Mouse (Mus musculus) lung, embryonic 14.5 days (tissue): ENCODE measurements at regions not wholly inside any gene's neighbourhood (a gene's known extent, or its start where the extent isn't known, plus 50 kb on each side); places are given as distances from the start of the nearest gene placed in this dataset.

Experiments used
- ATAC-seq: fragments of 200-750 bp; cut with Nextera tagmentation; 2 replicates; pipeline ENCODE4 v1.8.0; 2017; ENCODE audit warnings: mild to moderate bottlenecking, moderate TSS enrichment, moderate library complexity; ENCODE audit not compliant: insufficient read depth
- DNase-seq: peaks from one replicate; pipeline ENCODE4 v3.0.0-alpha.2; 2015
- H3K27ac ChIP-seq: fragments of 300-500 bp; sonication (generic); 2 replicates; pipeline ENCODE4 v1.5.1; 2014; ENCODE audit warnings: low read depth, mild to moderate bottlenecking, moderate library complexity
- H3K27me3 ChIP-seq: fragments of 300-500 bp; sonication (generic); 2 replicates; pipeline ENCODE4 v1.6.1; 2014; ENCODE audit warnings: low read length, control low read depth; ENCODE audit not compliant: insufficient read depth
- H3K36me3 ChIP-seq: fragments of 300-500 bp; sonication (generic); 2 replicates; pipeline ENCODE4 v1.6.1; 2014; ENCODE audit warnings: control low read depth; ENCODE audit not compliant: insufficient read depth
- H3K4me1 ChIP-seq: fragments of 300-500 bp; sonication (generic); 2 replicates; pipeline ENCODE4 v1.6.1; 2014; ENCODE audit warnings: antibody characterized with exemption, control low read depth; ENCODE audit not compliant: insufficient read depth
- H3K4me2 ChIP-seq: fragments of 300-500 bp; sonication (generic); 2 replicates; pipeline ENCODE4 v1.6.1; 2014; ENCODE audit warnings: mild to moderate bottlenecking
- H3K4me3 ChIP-seq: fragments of 300-500 bp; sonication (generic); 2 replicates; pipeline ENCODE4 v1.5.1; 2014; ENCODE audit warnings: low read depth, low read length
- H3K9ac ChIP-seq: fragments of 300-500 bp; sonication (generic); 2 replicates; pipeline ENCODE4 v1.6.1; 2014
- H3K9me3 ChIP-seq: fragments of 300-500 bp; sonication (generic); 2 replicates; pipeline ENCODE4 v1.6.1; 2016; ENCODE audit warnings: low read depth, low read length, control low read depth
- CTCF ChIP-seq: IDR thresholded peaks from 2 replicates; pipeline ENCODE4 v1.5.1; 2016; ENCODE audit warnings: antibody characterized with exemption, low read depth
- WGBS: fragments of 180-500 bp; shearing (Covaris S2); extraction: QIAGEN DNeasy Blood & Tissue Kit; methylation state at CpG from one replicate; pipeline ENCODE4 v1.1.7; 2014; 5-methylcytosine and 5-hydroxymethylcytosine counted together

DNA sequence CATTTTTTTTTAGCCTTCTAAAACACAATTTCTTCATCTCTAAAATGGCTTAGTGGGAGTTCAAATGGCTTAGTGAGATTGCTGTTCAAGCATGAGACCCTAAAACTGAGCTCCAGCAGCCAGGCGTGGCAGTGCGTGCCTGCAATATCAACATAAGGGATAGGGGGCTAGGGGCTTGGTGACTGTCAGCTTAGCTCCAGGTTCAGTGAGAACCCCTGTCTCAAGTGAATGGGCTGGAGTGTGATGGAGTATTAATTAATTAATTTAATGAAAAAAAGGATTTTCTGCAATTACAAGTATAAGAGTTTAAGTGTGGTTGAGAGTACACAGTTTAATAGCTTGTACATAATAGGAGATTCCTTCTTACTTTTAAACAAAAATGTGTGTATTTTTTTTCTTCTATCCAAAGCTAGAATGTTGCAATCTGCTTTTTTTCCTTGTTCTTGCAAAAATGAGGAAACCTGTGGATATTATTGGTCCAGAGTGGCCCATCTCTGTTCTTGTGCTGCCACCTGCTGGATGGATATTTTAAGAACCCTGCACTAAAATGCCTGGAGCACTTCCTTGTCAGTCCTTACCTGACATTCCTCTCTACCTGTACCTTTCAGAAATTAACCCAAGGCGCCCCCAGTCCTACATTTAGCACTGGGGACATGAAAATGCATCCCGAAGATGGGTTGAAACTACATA, 54.0 kb upstream of the Usp47 start:
- H3K4me1 ChIP-seq: no peaks in the 10 kb centered on the region
- no peak overlapping the region for H3K9ac ChIP-seq
- no peaks in the 10 kb centered on the region for H3K27me3 ChIP-seq
- TF ChIP-seq CTCF: peak; percentile 80
- no peak overlapping the region for H3K4me2 ChIP-seq
- H3K27ac ChIP-seq: no peak overlapping the region
- no peaks in the 10 kb centered on the region for H3K36me3 ChIP-seq
- peak; percentile 90 for DNase-seq
- ATAC-seq: no peak
- H3K9me3 ChIP-seq: no peaks in the 10 kb centered on the region
- H3K4me3 ChIP-seq: no peak overlapping the region
- WGBS: 43% methylated on average over 4 of the region's 4 CpGs

DNA sequence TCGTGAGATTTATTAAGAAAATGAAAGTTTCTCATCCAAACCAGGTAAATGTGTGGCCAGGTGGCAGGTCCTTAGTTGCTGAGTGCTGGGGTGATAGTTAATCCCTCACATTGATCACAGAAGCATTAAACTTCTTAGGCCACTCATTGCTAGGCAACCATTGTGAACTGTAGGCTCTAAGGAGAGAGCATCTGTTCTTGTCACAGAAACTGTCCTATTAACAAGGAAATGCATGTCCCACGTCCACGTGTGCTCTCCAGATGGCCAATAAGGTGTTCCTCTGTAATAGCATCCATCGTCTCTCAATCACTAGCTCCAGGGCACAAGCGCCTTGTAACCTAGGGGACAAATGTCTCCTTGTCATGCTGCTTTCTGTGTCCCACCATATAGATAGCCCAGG, 55.0 kb upstream of the Usp47 start:
- DNase-seq: no peak
- H3K9me3 ChIP-seq: no peaks in the 10 kb centered on the region
- no peak overlapping the region for H3K4me3 ChIP-seq
- no peak for TF ChIP-seq CTCF
- no peak overlapping the region for H3K4me2 ChIP-seq
- H3K27me3 ChIP-seq: no peaks in the 10 kb centered on the region
- no peak overlapping the region for H3K27ac ChIP-seq
- 67% methylated on average over 5 of the region's 5 CpGs for WGBS
- no peak for ATAC-seq
- no peaks in the 10 kb centered on the region for H3K4me1 ChIP-seq
- no peaks in the 10 kb centered on the region for H3K36me3 ChIP-seq
- no peak overlapping the region for H3K9ac ChIP-seq

DNA sequence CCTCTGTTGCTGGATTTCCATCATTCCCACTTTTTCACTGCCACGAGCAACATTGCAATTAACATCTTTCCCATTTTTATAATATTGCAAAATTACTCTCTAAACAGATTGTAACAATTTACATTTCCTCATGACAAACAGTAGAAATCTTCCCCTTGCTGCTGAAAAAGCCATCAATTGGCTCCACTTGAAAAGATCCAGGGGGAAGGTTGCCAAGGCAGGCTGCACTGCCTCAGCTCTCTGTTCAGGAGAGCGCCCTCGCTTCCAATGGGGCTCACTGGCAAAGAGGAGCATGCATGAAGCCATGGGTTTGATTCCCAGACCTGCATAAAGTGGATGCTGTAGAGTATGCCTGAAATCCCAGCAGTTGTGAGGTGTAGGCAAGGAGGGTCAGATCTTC, 56.6 kb upstream of the Usp47 start:
- ATAC-seq: no peak
- Histone ChIP-seq H3K9ac (no peak overlapping the region), H3K4me3 (no peak overlapping the region), H3K9me3 (no peaks in the 10 kb centered on the region), H3K36me3 (no peaks in the 10 kb centered on the region), H3K27me3 (no peaks in the 10 kb centered on the region), H3K4me2 (no peak overlapping the region), H3K27ac (no peak overlapping the region), H3K4me1 (no peaks in the 10 kb centered on the region)
- WGBS: 77% methylated on average over 3 of the region's 3 CpGs
- TF ChIP-seq CTCF: no peak
- no peak for DNase-seq

DNA sequence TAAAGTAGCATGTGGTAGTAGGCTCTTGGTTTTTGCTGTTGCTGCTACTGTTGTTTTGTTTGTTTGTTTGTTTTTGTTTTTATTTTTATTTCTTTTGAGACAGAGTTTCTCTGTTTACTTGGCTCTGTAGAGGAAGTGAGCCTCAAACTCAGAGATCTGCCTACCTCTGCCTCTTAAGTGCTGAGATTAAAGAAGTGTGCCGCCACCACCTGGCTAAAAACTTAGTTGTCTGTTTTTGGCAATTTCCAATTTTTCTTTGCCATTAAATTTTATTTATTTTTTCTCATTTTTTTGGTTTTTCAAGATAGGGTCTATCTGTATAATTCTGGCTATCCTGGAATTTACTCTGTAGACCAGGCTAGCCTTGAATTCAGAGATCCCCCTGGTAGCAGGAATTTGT, 59.3 kb upstream of the Usp47 start:
- Histone ChIP-seq H3K9me3 (no peaks in the 10 kb centered on the region), H3K9ac (no peak overlapping the region), H3K4me2 (no peak overlapping the region), H3K27me3 (no peaks in the 10 kb centered on the region), H3K36me3 (no peaks in the 10 kb centered on the region), H3K4me1 (no peaks in the 10 kb centered on the region), H3K27ac (no peak overlapping the region), H3K4me3 (no peak overlapping the region)
- no peak for ATAC-seq
- peak; percentile 23; the same call in 1 of the 2 replicates for TF ChIP-seq CTCF
- 88% methylated on average over 1 of the region's 1 CpGs for WGBS
- DNase-seq: peak; percentile 19

DNA sequence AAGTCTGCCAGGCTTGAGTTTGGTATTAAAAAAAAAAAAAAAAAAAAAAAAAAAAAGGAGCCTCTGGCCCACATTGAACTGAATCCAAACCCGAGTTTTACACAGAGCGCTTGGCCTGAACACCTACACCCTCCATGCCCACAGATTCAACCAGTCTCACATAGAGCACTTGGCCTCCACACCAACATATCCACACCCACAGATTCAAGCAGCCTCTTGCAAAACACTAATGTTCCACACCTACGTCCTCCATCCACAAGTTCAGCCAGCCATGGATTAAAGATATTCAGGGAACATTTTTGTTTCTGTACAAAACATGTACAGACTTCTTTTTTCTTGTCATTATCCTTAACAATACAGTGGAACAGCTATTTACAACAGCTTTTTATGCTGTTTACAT, 63.3 kb upstream of the Usp47 start:
- no peak overlapping the region for H3K4me2 ChIP-seq
- no peak overlapping the region for H3K9ac ChIP-seq
- no peaks in the 10 kb centered on the region for H3K36me3 ChIP-seq
- no peaks in the 10 kb centered on the region for H3K27me3 ChIP-seq
- no peak overlapping the region for H3K4me3 ChIP-seq
- ATAC-seq (no peak), DNase-seq (no peak)
- no peak overlapping the region for H3K27ac ChIP-seq
- no peaks in the 10 kb centered on the region for H3K4me1 ChIP-seq
- no peak for TF ChIP-seq CTCF
- H3K9me3 ChIP-seq: no peaks in the 10 kb centered on the region
- WGBS: 87% methylated on average over 3 of the region's 3 CpGs

DNA sequence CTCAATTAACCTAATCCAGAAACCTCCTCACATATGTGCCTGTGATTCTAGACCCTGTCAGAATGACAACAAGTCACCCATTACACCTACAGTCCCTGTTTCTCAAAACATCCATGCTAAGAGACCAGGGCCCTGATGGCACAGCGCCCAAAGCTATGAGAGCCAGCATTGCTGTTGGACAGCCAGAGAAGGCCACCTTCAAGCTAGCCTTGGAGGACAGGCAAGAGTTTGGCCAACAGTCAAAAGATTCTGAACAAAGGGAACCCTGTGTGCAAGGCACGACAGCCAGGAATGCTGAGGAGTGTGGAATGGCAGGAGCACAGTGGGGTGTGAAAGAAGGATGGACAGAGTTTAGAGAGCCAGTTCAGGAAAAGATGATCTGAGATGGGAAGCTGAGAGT, 66.6 kb upstream of the Usp47 start:
- no peak overlapping the region for H3K27ac ChIP-seq
- no peak for TF ChIP-seq CTCF
- no peaks in the 10 kb centered on the region for H3K9me3 ChIP-seq
- no peaks in the 10 kb centered on the region for H3K36me3 ChIP-seq
- ATAC-seq (no peak), DNase-seq (no peak)
- H3K4me1 ChIP-seq: no peaks in the 10 kb centered on the region
- H3K4me3 ChIP-seq: no peak overlapping the region
- H3K4me2 ChIP-seq: no peak overlapping the region
- H3K27me3 ChIP-seq: no peaks in the 10 kb centered on the region
- WGBS: 74% methylated on average over 2 of the region's 2 CpGs
- H3K9ac ChIP-seq: no peak overlapping the region

DNA sequence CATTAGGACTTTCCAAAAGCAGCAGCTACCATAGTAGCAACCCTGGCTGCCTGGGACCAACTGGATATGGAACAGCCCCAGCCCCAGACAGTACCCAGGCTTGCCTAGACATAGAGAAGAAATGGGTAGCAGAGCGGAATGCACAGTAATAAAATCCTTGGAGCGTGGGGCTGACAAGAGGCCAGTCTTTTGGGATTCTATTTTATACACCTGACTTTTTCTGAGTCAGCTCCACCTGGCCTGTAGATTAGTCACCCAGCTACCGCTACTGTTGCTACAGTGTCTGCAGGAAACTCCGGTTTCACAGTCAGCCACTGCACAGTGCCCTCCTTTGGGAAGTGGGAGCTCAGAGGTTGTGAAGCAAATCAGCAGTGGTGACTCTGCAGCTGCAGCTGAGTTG, 83.7 kb upstream of the Usp47 start:
- ATAC-seq (no peak), DNase-seq (no peak)
- Histone ChIP-seq H3K27ac (no peak overlapping the region), H3K4me3 (no peak overlapping the region), H3K27me3 (no peaks in the 10 kb centered on the region), H3K4me2 (no peak overlapping the region), H3K9me3 (no peaks in the 10 kb centered on the region), H3K9ac (no peak overlapping the region), H3K36me3 (no peaks in the 10 kb centered on the region), H3K4me1 (no peaks in the 10 kb centered on the region)
- 77% methylated on average over 4 of the region's 4 CpGs for WGBS
- no peak for TF ChIP-seq CTCF

DNA sequence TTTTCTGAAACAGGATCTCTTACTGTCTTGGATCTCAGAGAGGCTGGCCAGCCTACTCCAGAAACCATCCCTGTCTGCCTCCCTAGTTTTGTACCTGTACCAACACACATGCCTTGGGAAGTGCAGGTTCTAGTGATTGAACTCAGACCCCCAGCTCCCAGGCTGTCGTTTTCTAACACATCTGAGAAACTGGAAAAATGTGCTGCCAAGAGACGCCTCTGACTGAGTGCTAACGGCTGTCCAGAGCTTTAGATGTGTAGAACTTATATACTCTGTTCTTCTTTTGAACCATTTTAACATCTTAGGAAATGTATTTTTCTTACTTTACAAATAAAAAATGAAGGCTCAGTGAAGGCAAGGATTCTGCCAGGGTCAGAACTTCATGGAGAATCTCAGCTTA, 85.8 kb upstream of the Usp47 start:
- no peaks in the 10 kb centered on the region for H3K27me3 ChIP-seq
- WGBS: 61% methylated on average over 3 of the region's 3 CpGs
- no peak overlapping the region for H3K27ac ChIP-seq
- ATAC-seq (no peak), DNase-seq (no peak)
- H3K4me3 ChIP-seq: no peak overlapping the region
- no peaks in the 10 kb centered on the region for H3K9me3 ChIP-seq
- no peak for TF ChIP-seq CTCF
- no peak overlapping the region for H3K9ac ChIP-seq
- no peaks in the 10 kb centered on the region for H3K4me1 ChIP-seq
- no peaks in the 10 kb centered on the region for H3K36me3 ChIP-seq
- H3K4me2 ChIP-seq: no peak overlapping the region
